Mouse (Mus musculus) heart, embryonic 14.5 days (tissue): ENCODE measurements at regions not wholly inside any gene's neighbourhood (a gene's known extent, or its start where the extent isn't known, plus 50 kb on each side); places are given as distances from the start of the nearest gene placed in this dataset.

ENCODE experiments used
- ATAC-seq: fragments of 200-750 bp; cut with Nextera tagmentation; 2 replicates; pipeline ENCODE4 v1.8.0; 2017; ENCODE audit warnings: low read depth, moderate TSS enrichment; ENCODE audit not compliant: insufficient number of reproducible peaks, insufficient read depth, low FRiP score
- H3K27ac ChIP-seq, 2 experiments: fragments of 200-500 bp in 1 of 2; fragments of 300-500 bp in 1 of 2; sonication (generic) in 1 of 2; replicated peaks in 1 of 2; 2 replicates each; pipeline ENCODE4 v1.5.1; 2012 to 2014; ENCODE audit warnings: low read depth in 2 of 2, low read length in 2 of 2, control low read depth in 1 of 2, mild to moderate bottlenecking in 1 of 2, mixed read lengths in 1 of 2; ENCODE audit not compliant: control insufficient read depth in 1 of 2, insufficient read depth in 1 of 2
- H3K27me3 ChIP-seq: fragments of 300-500 bp; sonication (generic); 2 replicates; pipeline ENCODE4 v1.6.1; 2014; ENCODE audit warnings: mild to moderate bottlenecking, low read length, control low read depth; ENCODE audit not compliant: control insufficient read depth, insufficient read depth
- H3K36me3 ChIP-seq: fragments of 300-500 bp; sonication (generic); 2 replicates; pipeline ENCODE4 v1.6.1; 2014; ENCODE audit warnings: mild to moderate bottlenecking, control low read depth, low read length, mixed read lengths; ENCODE audit not compliant: control insufficient read depth, insufficient read depth
- H3K4me1 ChIP-seq, 2 experiments: fragments of 200-500 bp in 1 of 2; fragments of 300-500 bp in 1 of 2; sonication (generic) in 1 of 2; 2 replicates each; pipeline ENCODE4 v1.6.1; 2012 to 2014; ENCODE audit warnings: low read length in 2 of 2, control low read depth in 1 of 2, mixed read lengths in 1 of 2; ENCODE audit not compliant: control insufficient read depth in 2 of 2, insufficient read depth in 2 of 2
- H3K4me2 ChIP-seq: fragments of 300-500 bp; sonication (generic); 2 replicates; pipeline ENCODE4 v1.6.1; 2014; ENCODE audit warnings: mild to moderate bottlenecking, low read length
- H3K4me3 ChIP-seq, 2 experiments: fragments of 200-500 bp in 1 of 2; fragments of 300-500 bp in 1 of 2; sonication (generic) in 1 of 2; 2 replicates each; pipeline ENCODE4 v1.5.1; 2012 to 2014; ENCODE audit warnings: low read length in 2 of 2, mild to moderate bottlenecking in 2 of 2, control low read depth in 1 of 2, low read depth in 1 of 2, moderate library complexity in 1 of 2; ENCODE audit not compliant: control insufficient read depth in 1 of 2, insufficient read depth in 1 of 2
- H3K9ac ChIP-seq: fragments of 300-500 bp; sonication (generic); 2 replicates; pipeline ENCODE4 v1.6.1; 2014; ENCODE audit warnings: mild to moderate bottlenecking, low read length
- H3K9me3 ChIP-seq: fragments of 300-500 bp; sonication (generic); 2 replicates; pipeline ENCODE4 v1.6.1; 2016; ENCODE audit warnings: low read length, control low read depth; ENCODE audit not compliant: control insufficient read depth
- WGBS: fragments of 180-500 bp; shearing (Covaris S2); extraction: QIAGEN DNeasy Blood & Tissue Kit; methylation state at CpG from one replicate; pipeline ENCODE4 v1.1.7; 2014; 5-methylcytosine and 5-hydroxymethylcytosine counted together

DNA sequence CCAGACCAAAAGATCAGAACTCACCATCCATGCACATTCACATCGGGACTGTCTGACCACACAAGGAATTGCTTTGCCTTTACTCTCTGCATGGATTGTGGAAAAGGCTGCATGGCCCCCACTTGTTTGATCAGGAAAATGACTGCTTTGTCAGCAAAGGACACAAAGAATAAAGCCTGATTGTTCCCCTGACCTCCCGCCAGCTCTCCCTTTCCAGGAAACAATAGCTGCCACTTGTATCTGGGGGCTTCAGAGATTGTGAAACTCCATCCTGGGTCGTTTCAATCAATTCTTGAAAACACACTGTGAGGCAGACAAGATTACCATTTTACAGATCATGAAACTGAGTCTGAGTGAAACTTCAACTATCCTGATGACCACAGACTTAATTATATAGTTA, 70.7 kb downstream of the Zic3 start:
- WGBS, result 54% methylated on average over 3 of the region's 3 CpGs
- Histone ChIP-seq H3K4me1 (no peaks in the 10 kb centered on the region), H3K27ac (no peak overlapping the region), H3K9ac (no peak overlapping the region), H3K9me3 (no peaks in the 10 kb centered on the region), H3K36me3 (no peaks in the 10 kb centered on the region), H3K4me2 (no peak overlapping the region), H3K27me3 (no peaks in the 10 kb centered on the region), H3K4me3 (no peak overlapping the region)
- no peak for ATAC-seq

DNA sequence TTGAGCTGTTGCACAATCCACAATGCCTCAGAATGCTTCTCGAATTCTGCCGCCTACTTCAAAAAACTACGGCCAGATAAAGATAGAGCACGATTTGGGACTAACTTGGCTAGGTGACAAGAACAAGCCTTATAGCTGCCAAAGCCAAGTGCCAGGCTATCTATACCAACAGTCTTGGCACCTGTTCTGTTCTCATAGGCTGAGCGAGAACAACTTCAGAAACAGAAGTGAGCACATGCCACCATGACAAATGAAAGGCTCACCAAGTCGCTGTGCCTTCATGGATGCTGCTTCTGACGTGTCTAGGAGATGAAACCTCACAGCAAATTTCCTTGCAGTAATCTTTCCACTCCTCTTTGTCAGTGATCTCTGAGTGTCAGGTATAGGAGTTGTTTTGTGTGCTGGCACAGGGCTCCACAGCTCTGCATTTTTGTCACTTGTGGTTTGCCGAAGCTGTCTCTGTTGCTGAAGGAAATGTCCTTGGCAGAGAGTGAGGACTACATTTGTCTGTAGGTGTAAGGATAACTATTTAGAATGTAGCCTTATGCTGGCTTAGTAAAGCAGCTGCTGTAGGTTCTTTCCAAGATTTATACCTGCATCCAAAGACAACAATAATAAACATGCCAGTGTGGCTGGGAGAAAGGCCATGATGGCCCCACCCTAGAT, 95.4 kb downstream of the Zic3 start:
- WGBS, result 63% methylated on average over 8 of the region's 8 CpGs
- Histone ChIP-seq H3K9ac (no peak overlapping the region), H3K4me1 (no peaks in the 10 kb centered on the region), H3K9me3 (no peaks in the 10 kb centered on the region), H3K4me2 (no peak overlapping the region), H3K27ac (no peak overlapping the region), H3K4me3 (no peak overlapping the region), H3K36me3 (no peaks in the 10 kb centered on the region), H3K27me3 (no peaks in the 10 kb centered on the region)
- ATAC-seq, result no peak

DNA sequence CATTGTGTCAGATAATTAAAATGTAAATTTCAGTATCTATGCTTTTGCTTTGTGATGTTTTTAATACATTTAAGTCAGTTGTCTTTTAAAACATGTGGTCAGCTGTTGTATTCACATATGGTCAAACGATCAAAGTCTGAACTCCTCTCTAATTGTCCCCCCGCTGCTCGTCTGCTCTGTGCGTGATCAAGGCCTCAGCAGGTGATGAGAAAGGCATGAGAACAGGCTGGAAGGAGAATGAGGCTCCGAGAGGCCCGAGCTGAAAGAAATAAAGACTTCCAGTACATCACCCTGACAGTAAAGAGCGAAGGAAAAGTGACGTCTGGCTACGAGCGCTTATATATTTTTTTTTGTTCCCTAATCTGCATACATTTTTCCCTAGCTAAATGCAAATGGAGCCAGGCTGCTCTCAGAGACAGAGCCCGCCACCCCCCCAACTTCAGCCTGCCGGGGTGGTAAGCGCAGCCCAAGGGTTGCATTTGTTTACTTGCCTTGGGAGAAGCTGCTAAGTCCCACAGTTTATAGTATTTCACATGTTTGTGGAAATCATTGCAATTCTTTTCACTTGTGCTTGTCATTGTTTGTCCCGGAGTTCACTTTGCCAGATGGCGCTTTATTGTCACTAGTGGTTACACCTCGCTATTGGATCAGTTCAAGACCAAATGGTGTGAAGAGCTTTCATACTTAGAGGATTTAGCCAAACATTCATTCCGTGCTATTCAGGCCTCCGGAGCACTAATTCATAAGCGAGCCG, 133.0 kb downstream of the Zic3 start:
- H3K9ac ChIP-seq, result no peak overlapping the region
- no peaks in the 10 kb centered on the region for H3K9me3 ChIP-seq
- H3K27ac ChIP-seq, result no peak overlapping the region
- no peaks in the 10 kb centered on the region for H3K4me1 ChIP-seq
- ATAC-seq, result no peak
- H3K27me3 ChIP-seq, result no peaks in the 10 kb centered on the region
- peak overlapping the region; percentile 59 for H3K4me2 ChIP-seq
- no peaks in the 10 kb centered on the region for H3K36me3 ChIP-seq
- 24% methylated on average over 20 of the region's 20 CpGs for WGBS
- peak overlapping the region; percentile 9 to 17; a peak in 3 of 4 replicates for H3K4me3 ChIP-seq

DNA sequence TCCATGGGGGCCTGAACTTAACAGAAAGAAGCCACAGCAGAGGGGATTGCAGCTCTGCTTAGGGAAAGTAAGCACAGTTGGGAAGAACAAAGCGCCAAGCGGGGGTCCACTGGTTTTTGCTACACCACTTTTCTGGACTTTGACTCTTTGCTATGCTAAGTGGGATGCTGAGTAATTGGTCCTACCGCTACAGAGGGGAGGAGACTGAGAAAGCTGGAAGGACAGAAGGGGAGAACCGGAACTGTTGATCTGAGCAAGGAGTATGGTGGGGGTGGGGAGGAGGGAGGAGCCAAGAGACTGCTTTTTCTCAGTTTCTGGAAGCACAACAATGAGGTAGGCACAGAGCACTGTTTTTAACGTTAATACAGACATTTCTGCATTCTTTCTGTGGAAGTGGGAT, 134.9 kb downstream of the Zic3 start:
- ATAC-seq, result no peak
- H3K4me1 ChIP-seq, result no peaks in the 10 kb centered on the region
- 41% methylated on average over 5 of the region's 5 CpGs for WGBS
- no peaks in the 10 kb centered on the region for H3K36me3 ChIP-seq
- H3K4me3 ChIP-seq, result no peak overlapping the region
- H3K27ac ChIP-seq, result no peak overlapping the region
- no peak overlapping the region for H3K9ac ChIP-seq
- H3K27me3 ChIP-seq, result no peaks in the 10 kb centered on the region
- H3K9me3 ChIP-seq, result no peaks in the 10 kb centered on the region
- H3K4me2 ChIP-seq, result no peak overlapping the region

DNA sequence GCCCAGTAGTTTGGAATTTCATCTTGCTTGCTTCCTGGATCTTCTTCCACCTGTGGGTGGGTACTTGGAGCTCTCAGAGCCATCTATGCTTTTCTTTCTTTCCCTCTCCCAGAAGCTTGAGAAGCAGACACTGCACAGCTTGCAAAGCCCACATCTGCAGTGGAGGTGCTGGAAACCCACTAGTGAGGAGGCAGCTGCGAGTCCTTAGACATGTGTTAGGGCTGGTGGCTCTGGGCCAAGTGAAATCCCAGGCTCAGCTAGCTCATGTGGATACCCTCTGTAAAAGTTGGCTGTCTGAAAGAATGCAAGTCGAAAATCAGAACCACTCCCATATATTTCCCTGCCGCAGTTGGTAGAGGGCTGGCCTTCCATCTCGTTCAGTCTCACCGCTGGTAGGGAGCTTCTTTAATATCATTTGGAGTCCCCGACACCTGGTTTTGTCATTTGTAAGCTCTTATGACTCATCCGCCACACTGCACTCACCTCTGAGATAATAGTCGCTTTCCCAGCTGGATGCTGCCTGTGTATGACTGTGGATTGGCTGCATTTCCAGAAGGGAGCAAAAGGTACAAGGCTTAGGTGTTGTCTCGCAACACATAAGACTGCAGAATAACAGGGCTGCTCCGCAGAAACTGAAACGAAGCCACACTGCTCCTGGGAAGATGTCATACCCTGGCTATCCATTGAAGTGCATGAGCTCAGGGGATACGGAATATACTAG, 143.8 kb downstream of the Zic3 start:
- H3K9me3 ChIP-seq, result no peaks in the 10 kb centered on the region
- no peaks in the 10 kb centered on the region for H3K36me3 ChIP-seq
- WGBS, result 69% methylated on average over 12 of the region's 12 CpGs
- H3K27ac ChIP-seq, result no peak overlapping the region
- no peaks in the 10 kb centered on the region for H3K27me3 ChIP-seq
- H3K4me1 ChIP-seq, result no peaks in the 10 kb centered on the region
- no peak for ATAC-seq
- H3K4me2 ChIP-seq, result no peak overlapping the region
- H3K4me3 ChIP-seq, result no peak overlapping the region
- H3K9ac ChIP-seq, result no peak overlapping the region

DNA sequence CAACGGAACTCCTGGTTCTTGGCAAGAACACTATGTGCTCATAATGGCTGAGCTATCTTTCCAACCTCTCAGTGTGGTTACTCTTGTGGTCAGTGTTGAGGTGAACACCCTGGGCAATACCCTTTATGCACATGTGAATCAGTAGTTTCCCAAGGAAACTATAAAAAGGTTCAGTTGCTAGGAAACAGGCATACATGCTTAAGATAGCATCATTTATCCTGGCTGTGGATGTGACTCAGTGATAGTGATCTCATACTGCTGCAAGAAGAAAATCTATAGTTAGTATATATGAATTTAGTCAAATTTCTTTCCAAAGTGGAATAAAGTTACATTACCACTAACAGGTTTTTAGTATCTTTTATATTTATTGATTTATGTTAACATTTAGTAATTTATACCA, 151.8 kb downstream of the Zic3 start:
- WGBS, result 74% methylated on average over 1 of the region's 1 CpGs
- no peaks in the 10 kb centered on the region for H3K36me3 ChIP-seq
- no peak overlapping the region for H3K4me3 ChIP-seq
- no peaks in the 10 kb centered on the region for H3K9me3 ChIP-seq
- H3K27ac ChIP-seq, result no peak overlapping the region
- ATAC-seq, result no peak
- no peak overlapping the region for H3K4me2 ChIP-seq
- H3K9ac ChIP-seq, result no peak overlapping the region
- no peaks in the 10 kb centered on the region for H3K27me3 ChIP-seq
- H3K4me1 ChIP-seq, result no peaks in the 10 kb centered on the region
